Mouse (Mus musculus) heart, postnatal 0 days (tissue): Measurements from ENCODE around the gene Majin.

Source experiments
- CTCF ChIP-seq: IDR thresholded peaks from 2 replicates; pipeline ENCODE4 v1.5.1; 2016; ENCODE audit warnings: antibody characterized with exemption, control low read depth, low read depth
- EP300 ChIP-seq: IDR thresholded peaks from 2 replicates; pipeline ENCODE4 v1.6.1; 2016; ENCODE audit warnings: antibody characterized with exemption, low read depth

DNA sequence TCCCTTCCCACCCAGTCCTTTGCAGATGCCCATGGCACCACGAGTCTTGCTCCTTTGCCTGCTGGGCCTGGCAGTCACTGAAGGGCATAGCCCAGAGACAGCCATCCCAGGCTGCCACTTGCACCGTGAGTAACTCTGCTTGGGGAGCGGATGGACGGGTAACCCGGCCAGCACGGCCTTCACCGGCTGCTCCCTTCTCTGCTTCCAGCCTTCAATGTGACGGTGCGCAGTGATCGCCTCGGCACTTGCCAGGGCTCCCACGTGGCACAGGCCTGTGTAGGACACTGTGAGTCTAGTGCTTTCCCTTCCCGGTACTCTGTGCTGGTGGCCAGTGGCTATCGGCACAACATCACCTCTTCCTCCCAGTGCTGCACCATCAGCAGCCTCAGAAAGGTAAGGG, 42.6 kb downstream of the Majin start:
- TF ChIP-seq EP300, result no peak
- TF ChIP-seq CTCF, result no peak
